Mouse (Mus musculus) right cerebral cortex, adult 2 months (tissue): Measurements from ENCODE around the gene Tnnt3.

Experiments
- DNase-seq, 2 experiments: peaks; one replicate each; pipeline ENCODE4 v3.0.0; 2021 to 2022; ENCODE audit warnings: low spot score in 2 of 2

Gene Tnnt3

DNA sequence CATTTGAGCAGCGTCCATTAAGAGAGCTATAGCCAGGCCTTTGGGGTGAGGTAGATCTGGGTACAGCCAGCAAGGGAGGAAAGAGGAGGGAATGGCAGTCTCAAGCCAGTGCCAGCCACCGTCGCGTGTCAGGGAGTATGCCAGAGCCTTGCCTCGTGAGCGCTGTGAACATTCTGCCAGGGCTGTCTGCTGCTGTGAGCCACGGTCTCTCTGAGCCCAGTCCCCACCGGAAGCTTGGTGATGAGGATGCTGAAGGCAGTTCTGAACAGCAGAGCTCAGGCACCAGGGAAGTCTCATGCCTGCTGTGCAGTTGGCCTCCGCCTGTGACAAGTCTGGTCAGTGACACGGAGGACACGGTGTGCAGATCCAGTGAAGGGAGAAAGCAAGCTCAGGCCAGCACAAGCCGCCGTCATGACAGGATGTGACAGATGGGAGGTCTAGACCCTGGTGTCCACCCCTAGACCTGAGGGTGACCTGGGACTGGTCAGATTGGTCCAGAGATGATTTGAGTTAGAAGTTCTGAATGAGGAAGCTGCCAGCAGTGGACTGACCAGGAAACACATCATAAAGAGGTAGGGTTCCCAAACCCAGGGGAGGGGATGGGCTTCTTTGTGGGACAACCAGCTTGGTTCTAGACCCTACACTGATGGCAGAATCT is 21.7 kb upstream of the Tnnt3 start:
- DNase-seq = peak in 1 of 2 experiments; percentile 17

DNA sequence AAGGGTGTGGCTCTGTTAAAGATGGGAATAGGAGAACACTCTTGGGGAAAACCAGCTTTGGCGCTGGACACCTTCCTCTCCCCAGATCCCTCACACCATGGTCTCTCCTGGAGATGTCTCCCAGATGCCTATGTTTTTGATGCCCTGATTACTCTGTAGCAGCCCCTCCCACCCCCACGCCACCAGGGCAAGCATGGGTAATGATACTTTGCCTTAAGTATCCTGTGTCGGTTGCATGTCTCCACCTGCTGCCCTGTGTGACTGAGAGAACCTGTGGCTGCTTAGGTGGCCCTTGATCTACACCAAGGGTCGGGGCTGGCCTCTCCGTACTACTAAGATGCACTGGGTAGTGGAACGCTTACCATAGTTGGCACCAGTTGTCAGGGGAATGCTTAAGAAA is 20.6 kb upstream of the Tnnt3 start:
- no peak for DNase-seq

DNA sequence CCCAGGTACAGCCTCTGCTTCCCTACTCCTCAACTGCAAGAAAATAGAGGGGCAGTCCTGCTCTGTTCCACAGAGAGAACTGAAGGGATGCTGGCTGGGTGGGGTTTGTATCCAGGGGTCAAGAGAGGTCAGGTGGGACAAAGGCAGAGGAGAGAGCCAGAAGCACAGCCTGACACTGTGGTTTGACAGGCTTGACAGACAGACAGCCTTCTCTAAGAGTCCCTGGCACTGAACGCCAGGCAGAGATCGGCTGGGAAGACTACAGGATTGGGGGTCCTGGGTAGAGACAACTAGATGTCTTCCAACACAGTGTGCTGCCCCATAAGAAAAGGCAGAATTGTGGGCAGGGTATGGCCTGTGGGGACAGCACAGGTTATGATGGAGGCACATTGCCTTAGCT is 20.1 kb upstream of the Tnnt3 start:
- no peak for DNase-seq

DNA sequence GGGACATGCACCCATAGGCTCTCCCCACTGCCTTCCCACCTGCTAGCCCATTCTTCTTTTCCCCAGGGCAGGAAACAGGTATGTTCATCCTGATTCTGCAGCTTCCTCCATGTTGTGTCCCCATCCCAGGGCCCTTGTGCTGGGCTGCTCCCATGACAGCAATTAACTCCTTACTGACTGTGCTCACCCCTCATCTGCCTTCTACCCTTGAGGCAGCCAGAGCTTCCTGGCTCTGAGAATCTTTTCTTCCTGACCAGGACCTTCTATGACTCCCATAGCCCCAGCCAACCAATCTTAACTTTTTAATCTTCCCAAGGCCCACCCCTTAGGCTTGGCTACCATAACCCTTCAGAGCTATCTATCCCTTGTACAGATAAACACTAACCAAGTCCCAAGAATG is 19.3 kb upstream of the Tnnt3 start:
- no peak for DNase-seq

DNA sequence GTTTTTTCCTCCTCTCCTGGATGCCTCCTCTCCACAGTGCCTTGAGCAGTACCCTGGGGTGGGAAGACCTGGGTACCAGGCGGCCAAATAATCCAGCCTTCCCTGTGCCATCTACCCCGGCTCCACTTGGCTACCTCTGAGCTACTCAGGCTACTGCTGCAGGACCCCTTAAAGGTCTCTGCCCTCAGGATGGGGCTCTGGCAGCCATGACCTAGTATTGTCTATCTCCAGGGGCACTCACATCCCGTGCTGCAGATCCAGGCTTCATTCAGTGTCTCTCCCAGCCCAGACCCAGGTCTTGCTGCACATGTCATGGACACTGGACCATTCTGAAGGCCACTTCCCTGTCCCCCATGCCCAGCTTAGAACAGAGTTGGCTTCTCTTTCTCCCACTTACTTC is 18.8 kb upstream of the Tnnt3 start:
- DNase-seq = no peak

DNA sequence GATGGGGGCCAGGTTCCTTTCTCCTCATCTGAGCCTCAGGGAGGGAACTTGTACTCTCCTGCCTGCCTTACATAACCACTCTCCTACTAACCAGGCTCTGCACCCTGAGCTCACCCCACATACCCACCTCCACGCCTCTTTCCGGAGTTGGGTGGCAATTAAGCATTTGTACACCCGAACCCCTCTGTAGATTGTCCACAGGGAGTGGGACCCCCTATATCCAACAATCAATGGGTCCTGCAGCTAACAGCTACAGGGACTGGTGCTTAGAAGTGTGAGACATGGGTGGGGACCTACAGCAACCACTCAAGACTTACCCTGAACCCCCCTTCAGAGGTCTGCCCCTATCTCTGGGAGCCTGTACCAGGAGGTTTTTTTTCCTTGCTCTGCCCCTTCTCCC is 18.0 kb upstream of the Tnnt3 start:
- DNase-seq = no peak

DNA sequence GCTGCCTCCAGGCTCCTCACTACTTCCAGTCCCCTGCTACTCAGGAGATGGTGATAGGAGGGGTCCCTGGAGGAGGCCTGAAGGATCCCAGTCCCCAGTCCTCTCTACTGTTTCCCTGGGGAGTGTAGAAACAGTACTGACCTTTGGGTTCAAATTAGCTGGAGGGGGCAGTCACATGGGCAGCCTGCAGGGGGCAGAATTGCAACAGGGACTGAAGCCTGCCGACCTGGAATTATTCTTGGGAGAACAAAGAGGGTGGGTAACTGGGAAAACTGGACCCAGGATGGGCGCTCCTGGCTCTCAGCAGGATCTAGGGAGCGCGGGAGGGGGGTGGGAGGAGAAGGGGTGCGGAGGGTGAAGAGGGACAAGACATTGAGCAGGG is 17.5 kb upstream of the Tnnt3 start:
- DNase-seq = peak in 1 of 2 experiments; percentile 20

DNA sequence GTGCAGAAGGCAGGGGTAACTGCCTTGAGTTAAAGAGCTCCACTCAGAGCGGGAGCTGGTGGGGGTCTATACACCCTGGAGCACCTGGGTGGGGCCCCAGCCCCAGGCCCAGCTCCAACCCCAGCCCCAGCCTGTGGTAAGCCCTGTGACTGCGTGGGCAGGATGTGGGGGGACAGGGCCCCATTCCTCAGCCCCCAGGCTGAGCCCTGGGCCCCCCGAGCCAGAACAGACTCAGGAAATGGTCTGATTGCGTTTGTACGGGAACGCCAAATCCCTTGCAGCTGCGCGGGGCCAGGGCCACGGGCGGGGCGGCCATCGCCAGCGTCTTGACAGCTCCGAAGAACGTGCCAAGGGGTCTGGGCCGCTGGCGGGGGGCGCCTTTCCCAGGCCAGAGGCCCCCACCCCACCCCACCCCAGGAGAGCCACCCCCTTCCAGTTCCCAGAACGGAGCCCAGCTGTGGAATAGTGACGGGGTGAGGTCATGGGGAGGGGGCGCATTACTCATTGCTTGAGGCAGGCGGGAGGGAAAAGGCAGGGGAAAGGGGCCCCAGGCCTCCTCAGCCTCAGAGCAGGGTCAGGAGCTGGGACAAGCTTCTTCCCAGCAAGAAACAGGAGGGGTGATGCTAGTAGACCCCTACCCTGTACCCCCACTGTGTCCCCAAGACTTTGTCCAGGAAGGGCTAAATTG is 16.9 kb upstream of the Tnnt3 start:
- DNase-seq = no peak

DNA sequence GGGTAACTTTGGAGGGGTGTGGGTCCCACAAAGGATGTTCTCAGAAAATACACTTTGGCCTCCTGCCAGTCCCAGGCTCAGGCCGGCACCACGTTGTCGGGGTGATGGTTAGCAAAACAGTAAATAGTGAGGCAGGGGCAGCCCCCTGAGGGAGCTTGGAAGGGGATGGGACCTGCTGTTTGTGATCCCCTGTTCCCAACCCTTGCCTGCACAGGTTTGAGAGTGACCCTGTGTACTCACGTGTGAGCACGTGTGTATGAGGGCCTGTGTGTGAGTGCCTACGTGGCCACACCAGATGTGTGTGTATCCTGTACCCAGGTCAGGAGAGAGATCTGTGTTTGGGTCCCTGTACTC is 16.4 kb upstream of the Tnnt3 start:
- no peak for DNase-seq

DNA sequence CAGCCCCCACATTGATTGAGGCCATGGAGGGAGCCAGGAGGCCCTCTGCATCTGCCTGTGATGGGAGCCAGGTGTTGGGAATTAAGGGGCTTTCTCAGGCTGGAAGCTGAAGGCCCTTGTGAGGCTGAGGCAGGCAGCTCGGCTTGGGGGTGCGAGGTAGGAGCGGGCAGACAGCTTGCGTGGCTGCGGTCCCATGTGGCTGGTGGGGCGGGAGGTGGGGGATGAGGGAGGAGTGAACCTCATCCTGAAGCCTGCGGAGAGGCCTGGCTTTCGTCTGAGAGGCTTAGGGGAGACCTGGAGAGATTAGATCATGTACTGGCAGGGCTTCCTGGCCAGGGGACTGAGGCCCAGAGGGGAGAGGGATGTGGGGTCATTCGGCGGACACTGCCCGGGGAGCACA is 15.5 kb upstream of the Tnnt3 start:
- DNase-seq = no peak

DNA sequence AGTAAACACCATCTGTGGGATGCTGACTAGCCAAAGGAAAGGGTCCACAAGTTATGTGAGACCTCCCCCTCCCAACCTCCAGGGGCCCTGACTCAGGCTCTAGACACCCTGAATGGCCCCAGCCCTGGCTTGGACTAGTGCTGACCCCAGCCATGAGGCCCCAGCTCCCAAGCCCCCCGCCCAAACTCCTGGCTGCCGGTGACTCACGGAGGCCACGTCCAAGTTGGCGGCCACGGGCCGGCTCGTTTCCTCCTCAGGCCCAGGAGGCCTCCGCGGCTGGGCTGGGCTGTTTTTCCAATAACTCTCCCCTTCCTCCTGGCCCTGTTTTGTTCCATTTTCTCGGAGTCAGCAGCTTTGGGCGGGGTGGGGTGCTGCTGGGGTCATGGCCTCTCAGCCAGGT is 13.9 kb upstream of the Tnnt3 start:
- no peak for DNase-seq

DNA sequence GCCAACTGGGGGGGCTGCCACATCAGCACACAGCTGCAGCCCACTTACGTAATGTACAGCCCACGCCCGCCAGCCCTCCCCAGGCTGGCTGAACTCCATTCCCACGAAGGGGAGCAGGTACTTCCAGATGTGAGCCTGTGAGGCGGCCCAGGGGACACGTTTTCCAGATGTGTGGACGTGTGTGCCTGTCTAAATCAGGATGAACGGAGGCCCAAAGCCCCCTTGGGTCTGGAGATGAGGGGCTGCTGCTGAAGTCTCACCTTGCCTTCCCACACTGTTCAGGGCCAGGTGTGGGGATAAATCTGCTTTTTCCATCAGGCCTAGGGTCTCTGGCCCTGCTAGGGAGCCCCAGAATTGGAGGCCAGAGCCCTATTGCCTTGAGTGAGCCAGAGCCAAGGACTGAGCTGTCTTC is 11.9 kb upstream of the Tnnt3 start:
- DNase-seq = no peak

DNA sequence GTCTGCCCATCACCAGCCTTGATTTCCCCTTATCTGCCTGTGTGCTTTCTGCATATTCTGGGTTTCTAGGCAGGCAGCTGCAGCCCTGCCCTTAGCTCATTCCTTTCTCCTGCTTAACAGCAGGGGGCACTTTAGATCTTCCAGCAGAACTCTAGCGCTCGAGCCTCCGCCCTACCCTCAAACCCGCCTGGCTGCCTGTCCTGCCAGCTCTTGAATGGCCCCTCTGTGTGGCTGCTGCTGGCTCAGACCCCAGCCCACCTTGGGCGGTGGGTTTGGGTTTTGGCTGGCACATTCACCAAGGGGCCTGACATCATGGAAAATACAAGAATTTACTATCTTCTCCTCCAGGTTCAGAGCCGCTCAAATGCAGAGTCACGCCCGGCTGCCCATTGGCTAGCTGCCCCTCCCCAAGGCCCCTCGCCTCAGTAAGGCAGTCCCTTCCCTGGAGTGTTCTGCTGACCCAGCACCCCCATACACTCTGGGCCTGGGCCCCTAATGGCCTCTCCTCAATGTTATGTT is 11.2 kb upstream of the Tnnt3 start:
- peak; percentile 15 to 22 for DNase-seq

DNA sequence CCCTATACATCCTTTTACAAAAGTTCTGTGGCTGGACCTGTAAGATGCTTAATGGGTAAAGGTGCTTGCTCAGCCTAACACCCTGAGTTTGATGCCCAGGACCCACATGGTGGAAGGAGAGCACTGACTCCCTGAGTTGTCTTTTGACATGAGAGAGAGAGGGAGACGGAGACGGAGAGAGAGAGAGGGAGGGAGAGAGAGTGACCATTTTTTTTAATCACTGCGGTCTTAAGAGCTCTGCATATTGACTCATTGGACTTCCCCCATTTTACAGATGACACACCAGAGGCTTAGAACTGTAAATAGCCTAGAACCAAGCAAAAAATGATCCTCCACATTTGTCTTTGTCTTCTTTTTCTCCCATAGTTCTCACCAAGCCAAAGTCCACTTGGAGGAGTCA is 10.6 kb upstream of the Tnnt3 start:
- no peak for DNase-seq

DNA sequence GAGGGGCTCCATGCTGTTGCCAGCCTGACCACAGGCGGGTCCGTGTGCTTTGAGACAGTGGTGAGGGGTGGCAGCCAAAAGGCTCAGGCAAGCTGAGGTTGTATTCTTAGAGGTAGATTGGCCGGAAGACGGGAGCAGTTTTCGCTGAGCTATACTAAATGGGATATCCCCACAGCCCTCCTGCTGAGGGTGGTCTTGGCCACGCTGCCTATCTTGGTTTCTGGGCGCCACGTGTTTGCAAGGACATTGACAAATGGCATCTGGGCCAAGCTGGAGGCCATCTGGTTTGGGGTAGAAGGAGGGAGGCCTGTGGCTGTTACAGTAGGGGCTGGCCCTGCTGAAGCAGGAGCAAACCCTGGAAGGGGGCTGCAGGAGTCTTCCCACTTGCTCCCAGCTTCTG is 5.1 kb upstream of the Tnnt3 start:
- DNase-seq = no peak

DNA sequence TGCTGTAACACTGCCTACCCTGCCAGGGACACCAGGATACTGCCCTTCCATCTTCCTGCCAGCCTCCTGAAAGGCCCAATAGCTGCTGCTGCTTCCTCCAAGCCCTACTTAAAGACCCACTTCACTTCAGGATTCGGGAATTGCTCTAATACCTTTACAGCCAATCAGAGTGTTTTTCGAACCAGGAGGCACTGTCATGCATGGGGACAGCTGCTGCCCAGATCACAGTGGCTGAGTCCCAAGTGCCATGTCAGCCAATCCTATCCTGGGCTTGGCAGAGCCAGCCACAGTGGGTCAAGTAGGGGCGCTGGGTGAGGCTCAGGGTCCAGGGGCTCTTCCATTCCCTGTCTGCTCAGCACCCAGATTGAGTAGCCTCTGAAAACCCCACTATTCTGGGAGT is 2.5 kb upstream of the Tnnt3 start:
- no peak for DNase-seq

DNA sequence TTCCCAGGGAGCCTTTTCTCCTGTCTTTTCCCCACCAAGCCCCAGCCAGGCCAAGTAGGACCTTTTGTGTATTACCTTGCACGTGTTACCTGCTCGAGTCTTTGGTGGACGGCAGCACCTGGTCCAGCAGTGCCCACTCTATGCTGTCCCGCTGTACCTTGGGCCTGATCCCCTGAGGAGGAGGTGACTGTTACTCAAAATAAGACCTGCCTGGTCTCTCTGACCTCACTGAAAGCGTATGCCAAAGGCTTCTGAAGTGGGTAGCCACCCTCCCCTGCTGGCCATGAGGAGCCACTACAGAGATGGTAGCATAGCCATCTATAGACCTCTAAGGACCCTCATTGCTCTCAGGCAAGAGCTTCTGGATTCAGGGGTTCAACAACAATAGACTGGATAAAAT is 1.8 kb upstream of the Tnnt3 start:
- DNase-seq = no peak

DNA sequence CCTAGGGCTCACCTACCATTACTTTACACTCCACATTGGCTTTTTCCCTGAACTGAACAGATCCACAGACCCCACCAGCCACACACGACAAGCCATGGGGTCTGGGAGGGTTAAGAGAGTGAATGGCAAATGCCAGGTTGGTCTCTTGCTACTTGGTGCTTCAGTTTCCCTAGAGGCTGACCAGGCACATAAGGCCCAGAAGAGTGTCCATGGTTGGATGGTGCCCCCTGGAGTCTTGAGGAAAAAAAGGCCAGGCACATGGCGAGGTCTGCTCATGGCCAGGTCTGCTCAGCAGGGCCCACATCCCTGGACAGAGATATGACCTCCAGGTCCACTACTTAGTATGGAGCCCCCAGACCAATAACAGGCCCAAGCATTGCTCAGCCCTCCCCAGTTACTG is 861 bp upstream of the Tnnt3 start:
- DNase-seq = peak; percentile 16 to 19

DNA sequence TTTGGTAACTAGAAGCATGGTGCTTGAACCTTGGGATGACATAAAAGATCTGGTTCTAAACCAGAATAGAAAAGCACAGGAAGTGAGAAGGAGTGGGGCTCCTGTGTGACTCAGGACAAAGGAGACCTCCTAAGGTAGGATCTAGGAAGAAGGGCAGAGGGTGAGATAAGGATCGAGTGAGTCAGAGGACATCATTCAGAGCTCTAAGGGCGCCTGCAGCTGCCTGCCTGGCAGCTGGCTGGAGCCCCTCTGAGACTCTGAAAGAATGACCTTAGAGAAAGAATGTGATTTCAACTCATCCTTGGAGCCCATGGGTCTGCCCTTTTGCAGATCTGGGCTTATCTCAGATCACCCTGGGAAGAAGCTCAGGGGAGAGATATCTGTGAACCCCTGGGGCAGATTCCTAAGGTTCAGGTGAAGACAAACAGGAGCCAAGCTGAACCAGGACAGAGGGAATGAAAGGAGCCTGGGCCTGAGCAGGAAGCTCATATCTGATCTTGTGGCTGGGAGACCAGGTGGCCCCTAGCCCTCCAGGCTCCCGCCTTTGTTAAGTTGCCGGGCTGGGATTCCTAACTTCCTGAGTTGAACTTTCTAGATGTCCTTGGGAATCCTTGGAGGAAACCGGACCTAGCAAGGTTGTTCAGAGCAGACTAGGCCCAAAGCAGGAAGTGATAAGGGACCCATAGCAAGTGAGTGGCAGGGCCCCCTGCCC is 530 bp downstream of the Tnnt3 start:
- no peak for DNase-seq

DNA sequence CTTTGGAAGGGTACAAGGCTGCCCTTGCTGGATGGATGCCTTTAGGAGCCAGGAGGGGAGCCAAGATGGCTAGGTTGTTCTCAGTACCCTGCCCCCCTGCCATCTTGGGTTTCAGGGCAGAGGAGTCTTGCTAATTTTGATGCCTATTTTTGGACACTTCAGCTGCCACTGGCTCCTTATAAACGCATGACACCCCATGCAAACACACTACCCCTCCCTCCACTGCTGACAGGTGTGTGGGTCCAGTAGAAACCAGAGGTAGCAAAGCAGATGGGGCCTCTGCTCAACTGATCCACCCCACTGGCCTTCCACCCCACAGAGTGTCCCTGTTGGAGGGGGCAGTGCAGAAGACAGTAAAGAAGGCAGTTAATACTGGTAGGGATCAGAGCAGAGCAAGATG is 1.4 kb downstream of the Tnnt3 start:
- no peak for DNase-seq

DNA sequence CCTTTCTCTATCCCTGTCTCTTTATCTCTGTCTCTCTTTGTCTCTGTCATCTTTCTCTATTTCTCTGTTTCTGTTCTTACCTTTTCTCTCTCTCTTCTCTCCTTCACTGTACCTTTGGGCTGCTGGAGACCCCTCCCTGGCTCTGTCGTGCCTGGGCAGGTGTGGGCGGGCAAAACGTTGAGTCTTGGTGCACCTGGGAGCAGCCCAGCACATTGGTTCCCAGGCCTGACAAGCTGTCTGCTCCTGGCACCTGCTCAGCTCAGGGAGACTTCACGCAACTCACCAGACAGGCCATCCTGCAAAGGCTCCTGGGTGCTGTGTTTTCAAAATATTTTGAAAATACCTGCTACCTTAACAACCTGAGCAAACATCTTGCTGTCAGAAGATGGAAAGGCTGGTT is 4.6 kb downstream of the Tnnt3 start:
- no peak for DNase-seq

DNA sequence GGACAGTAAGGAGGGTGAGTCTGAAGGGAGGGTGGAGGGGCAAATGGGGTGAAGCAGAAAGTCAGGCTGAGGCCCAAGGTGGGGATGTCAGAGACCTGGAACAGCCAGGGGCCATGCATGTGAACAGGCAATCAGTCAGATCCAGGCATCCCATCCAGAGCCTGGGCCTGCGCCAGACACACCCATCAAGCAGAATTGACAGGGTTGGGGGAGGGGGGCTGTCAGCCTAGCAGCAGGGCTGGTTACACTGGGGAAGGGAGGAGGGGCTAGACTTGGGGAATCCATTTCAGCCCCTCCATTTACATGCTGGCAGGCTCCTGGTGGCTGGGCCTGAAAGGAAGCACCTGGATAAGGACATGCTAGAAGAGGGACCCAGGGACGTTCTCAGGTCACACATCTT is 7.3 kb downstream of the Tnnt3 start:
- DNase-seq = no peak

DNA sequence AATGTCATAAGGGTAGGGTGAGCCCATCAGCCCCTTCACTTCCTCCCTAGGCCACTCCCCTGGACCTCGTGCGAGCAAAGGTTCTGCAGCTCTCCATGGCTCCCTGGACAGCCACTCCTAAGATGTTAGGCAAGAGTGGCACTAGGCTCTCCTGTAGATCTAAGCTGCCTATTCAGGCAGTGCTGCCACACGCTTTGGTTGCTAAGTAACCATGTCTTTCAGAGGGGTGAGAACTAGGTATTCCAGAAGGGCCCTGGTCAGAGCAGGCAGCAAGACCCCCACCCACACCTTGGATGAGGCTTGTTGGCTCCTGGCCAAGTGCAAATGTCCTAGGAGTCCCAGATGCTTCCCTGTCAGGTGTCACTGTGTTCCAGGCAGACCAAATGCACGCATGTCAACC is 7.9 kb downstream of the Tnnt3 start:
- DNase-seq = no peak
